Mouse (Mus musculus): ENCODE data around the gene Ccdc102a. TPM values are rescaled to one million over a fixed set of nuclear protein-coding genes. Genes with fewer than 3 reads are reported as not detected.
"Not testable (repeated sequence)": the region's sequence is repeated elsewhere in the genome, so short reads cannot be mapped to it uniquely, and the experiment has no call there.

The Ccdc102a gene
- total RNA-seq, 2 experiments from 2014 or later, result 1.8 to 1.9 TPM

DNA sequence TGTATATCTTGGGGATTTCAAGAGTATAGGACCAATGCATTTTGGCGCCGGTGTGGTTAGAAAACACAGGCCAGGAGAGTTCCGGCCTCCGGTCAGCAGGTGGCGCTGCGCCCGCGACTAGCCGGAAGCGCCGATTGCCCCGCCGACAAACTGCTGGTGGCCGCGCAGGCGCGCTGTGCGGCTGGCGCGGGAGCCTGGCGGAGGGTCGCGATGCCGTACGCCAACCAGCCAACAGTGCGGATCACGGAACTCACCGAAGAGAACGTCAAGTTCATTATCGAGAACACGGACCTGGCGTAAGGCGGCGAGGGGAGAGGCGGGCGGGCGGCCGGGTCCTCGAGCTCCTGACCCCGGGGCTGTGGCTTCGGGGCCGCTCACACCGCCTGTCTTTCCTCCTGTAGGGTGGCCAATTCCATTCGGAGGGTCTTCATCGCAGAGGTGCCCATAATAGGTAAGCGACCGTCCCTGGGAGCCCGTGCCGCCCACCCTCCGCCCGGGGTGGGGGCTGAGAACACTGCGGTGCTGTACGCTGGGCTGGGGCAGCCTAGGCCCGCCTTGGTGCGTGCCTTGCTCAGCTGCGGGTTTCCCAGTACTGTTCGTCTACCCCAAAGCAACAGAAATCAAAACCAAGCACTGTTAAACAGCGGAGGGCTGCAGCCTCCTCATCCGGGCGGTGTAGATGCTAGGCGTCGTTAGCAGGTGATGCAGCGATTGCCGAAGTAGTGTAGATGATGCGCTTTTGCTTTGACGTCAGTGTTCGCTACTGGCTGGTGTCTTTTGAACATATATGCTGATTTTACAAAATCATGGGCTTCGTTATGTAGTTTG, 60.3 kb downstream of the Ccdc102a start, which contains the start of gene Polr2c:
TSS of gene Polr2c (plus strand) at position 105 of the 828 bp plus-strand sequence.
- intact Hi-C loops (cut with DNase I), result no loop called here
- DNase-seq (ENCODE audit: low spot score in 2 of 2), result peak; percentile 91 to 92

DNA sequence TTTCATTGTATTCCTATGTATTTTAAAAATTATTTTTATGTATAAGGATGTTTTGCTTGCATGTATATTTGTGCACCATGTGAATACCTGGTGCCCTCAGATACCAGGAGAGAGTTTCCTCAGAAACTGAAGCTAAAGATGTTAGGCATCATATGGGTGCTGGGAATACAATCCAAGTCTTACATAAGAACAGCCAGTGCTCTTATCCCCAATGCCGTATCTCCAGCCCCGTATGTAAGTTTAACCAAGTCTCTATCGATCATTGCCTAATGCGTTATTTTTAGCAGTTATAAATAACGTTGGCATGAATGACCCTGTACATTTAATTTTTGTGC, 60.9 kb downstream of the Ccdc102a start:
- DNase-seq (ENCODE audit: low spot score in 2 of 2), result no peak
- intact Hi-C loops (cut with DNase I), result no loop called here

DNA sequence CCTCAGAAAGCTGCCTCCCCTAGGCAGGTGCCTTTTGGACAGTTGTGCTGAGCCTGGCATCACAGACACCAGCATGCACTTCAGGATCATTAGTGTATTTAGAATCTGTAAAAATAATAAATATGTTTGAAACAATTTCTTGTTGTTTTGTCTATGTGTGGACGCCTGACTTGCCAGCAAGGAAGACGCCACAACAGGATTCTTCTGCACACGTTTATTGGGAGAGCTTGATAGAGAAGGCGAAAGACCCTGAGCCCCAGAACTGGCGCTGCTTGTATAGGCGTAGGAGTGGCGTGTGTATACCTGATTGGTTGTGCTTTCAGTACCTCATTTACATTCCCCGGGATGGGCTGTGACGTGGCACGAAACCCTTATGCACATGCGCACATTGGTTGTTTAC, 63.1 kb downstream of the Ccdc102a start:
- DNase-seq (ENCODE audit: low spot score in 2 of 2); intact Hi-C loops (cut with DNase I): not testable (repeated sequence)

Other genes starting within 250 kb of the Ccdc102a start
- gene Pllp, start 221.8 kb downstream of the Ccdc102a start, total RNA-seq (2021), result 10 to 100 TPM; 29.0 to 58.2 TPM
- gene Ccl22, start 172.5 kb downstream of the Ccdc102a start, total RNA-seq (2021), result under 1 TPM in 1 of 2 experiments, not detected in 1; 0.17 TPM
- 100 to 1,000 TPM; 622 to 723 TPM for gene Cx3cl1, start 146.1 kb downstream of the Ccdc102a start, total RNA-seq (2021)
- gene Ccl17, start 107.6 kb downstream of the Ccdc102a start, total RNA-seq (2021), result 10 to 100 TPM; 10.7 to 12.0 TPM
- 10 to 100 TPM; 89.3 to 92.6 TPM for gene Coq9, start 79.8 kb downstream of the Ccdc102a start, total RNA-seq (2021)
- gene Ciapin1, start 79.7 kb downstream of the Ccdc102a start, total RNA-seq (2021), result 10 to 100 TPM; 67.6 to 73.5 TPM
- gene Polr2c, start 60.6 kb downstream of the Ccdc102a start, total RNA-seq (2021), result 10 to 100 TPM; 67.1 to 72.7 TPM
- gene Dok4, start 41.8 kb downstream of the Ccdc102a start, total RNA-seq (2021), result 10 to 100 TPM; 20.0 to 22.3 TPM
- not detected for gene Adgrg5, start 5.6 kb upstream of the Ccdc102a start, total RNA-seq (2021)
- 10 to 100 TPM; 73.3 to 74.2 TPM for gene Adgrg1, start 56.7 kb upstream of the Ccdc102a start, total RNA-seq (2021)
- gene Adgrg3, start 99.6 kb upstream of the Ccdc102a start, total RNA-seq (2021), result under 1 TPM in 1 of 2 experiments, not detected in 1; 0.29 TPM
- gene Drc7, start 137.0 kb upstream of the Ccdc102a start, total RNA-seq (2021), result under 1 TPM; 0.68 to 0.99 TPM
- gene Katnb1, start 163.1 kb upstream of the Ccdc102a start, total RNA-seq (2021), result 10 to 100 TPM; 42.0 to 46.7 TPM